Mouse (Mus musculus) forebrain, embryonic 15.5 days (tissue): Measurements from ENCODE around the gene Cpm. TPM values are rescaled to one million over a fixed set of nuclear protein-coding genes. Genes with fewer than 3 reads are reported as not detected.
"Not testable (repeated sequence)": the region's sequence is repeated elsewhere in the genome, so short reads cannot be mapped to it uniquely, and the experiment has no call there.

ENCODE experiments used
- ATAC-seq: fragments of 200-750 bp; cut with Nextera tagmentation; replicated peaks from 2 replicates; pipeline ENCODE4 v1.8.0; 2017; ENCODE audit warnings: mild to moderate bottlenecking, moderate TSS enrichment, moderate library complexity
- H3K27ac ChIP-seq: fragments of 300-500 bp; sonication (generic); replicated peaks from 2 replicates; pipeline ENCODE4 v1.5.1; 2015; ENCODE audit warnings: mild to moderate bottlenecking, inconsistent platforms
- H3K27me3 ChIP-seq: fragments of 300-500 bp; sonication (generic); 2 replicates; pipeline ENCODE4 v1.6.1; 2015; ENCODE audit warnings: inconsistent platforms
- H3K36me3 ChIP-seq: fragments of 300-500 bp; sonication (generic); 2 replicates; pipeline ENCODE4 v1.6.1; 2015; ENCODE audit warnings: mild to moderate bottlenecking, inconsistent platforms
- H3K4me1 ChIP-seq: fragments of 300-500 bp; sonication (generic); 2 replicates; pipeline ENCODE4 v1.6.1; 2015; ENCODE audit warnings: inconsistent platforms
- H3K4me2 ChIP-seq: fragments of 300-500 bp; sonication (generic); replicated peaks from 2 replicates; pipeline ENCODE4 v1.6.1; 2015; ENCODE audit warnings: mild to moderate bottlenecking, inconsistent platforms
- H3K4me3 ChIP-seq: fragments of 300-500 bp; sonication (generic); 2 replicates; pipeline ENCODE4 v1.5.1; 2015; ENCODE audit warnings: mild to moderate bottlenecking, inconsistent platforms
- H3K9ac ChIP-seq: fragments of 300-500 bp; sonication (generic); replicated peaks from 2 replicates; pipeline ENCODE4 v1.6.1; 2015; ENCODE audit warnings: mild to moderate bottlenecking, inconsistent platforms
- H3K9me3 ChIP-seq: fragments of 300-500 bp; sonication (generic); 2 replicates; pipeline ENCODE4 v1.6.1; 2016; ENCODE audit warnings: inconsistent platforms
- WGBS: fragments of 180-500 bp; shearing (Covaris S2); methylation state at CpG from one replicate; pipeline ENCODE4 v1.1.7; 2015; ENCODE audit warnings: mixed read lengths; 5-methylcytosine and 5-hydroxymethylcytosine counted together
- polyA plus RNA-seq: library from polyadenylated mRNA; unstranded; fragments of >200 nt; fragmentation: Nextera tagmentation; extraction: Ambion mirVana; gene quantifications from 2 replicates; pipeline ENCODE4 v1.2.1, GENCODE M21; 2015

Gene Cpm
- polyA plus RNA-seq, 1 experiment from 2014 or later: 4.0 TPM

DNA sequence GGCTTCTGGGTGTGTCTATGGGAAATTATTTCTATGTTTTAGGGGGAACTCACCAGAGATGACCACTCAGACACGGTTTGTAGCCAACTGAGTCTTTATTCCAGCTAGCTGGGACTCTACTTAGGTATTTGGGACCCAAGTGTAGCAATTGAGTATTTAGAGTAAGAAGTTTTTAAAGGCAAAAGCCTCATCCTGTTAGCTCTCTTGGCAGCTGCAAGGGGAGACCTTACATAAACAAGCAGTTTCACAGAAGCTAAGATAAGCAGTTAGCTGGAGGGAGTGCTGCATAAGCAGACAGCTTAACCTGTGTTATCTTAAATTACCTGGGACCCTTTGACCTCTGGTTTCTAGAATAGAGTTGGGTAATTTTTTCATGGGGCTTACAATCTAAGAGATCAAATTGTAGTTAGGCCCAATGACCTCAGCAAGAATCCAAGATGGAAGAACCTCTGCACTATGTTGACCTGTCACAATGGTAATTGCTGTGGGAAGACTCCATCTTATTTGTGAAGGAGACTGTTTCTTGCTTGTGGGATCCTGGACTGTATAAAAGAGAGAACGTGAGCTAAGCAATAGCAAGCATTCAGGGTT is 18.4 kb upstream of the Cpm start:
- Histone ChIP-seq H3K4me2 (no peak overlapping the region), H3K27ac (no peak overlapping the region), H3K27me3 (no peaks in the 10 kb centered on the region), H3K9ac (no peak overlapping the region), H3K36me3 (no peaks in the 10 kb centered on the region), H3K4me1 (no peaks in the 10 kb centered on the region), H3K4me3 (no peak overlapping the region), H3K9me3 (no peaks in the 10 kb centered on the region)
- ATAC-seq: no peak
- 85% methylated on average over 2 of the region's 2 CpGs for WGBS

- Histone ChIP-seq H3K4me2 (no peak overlapping the region), H3K36me3 (no peaks in the 10 kb centered on the region), H3K9ac (no peak overlapping the region), H3K4me3 (no peak overlapping the region), H3K27me3 (no peaks in the 10 kb centered on the region), H3K4me1 (no peaks in the 10 kb centered on the region), H3K9me3 (no peaks in the 10 kb centered on the region), H3K27ac (no peak overlapping the region)
- no peak for ATAC-seq
- WGBS: 95% methylated on average over 2 of the region's 2 CpGs
Measured at GRCm38 (mm10) chr10:117611503-117611902, 17.8 kb upstream of the Cpm start.

DNA sequence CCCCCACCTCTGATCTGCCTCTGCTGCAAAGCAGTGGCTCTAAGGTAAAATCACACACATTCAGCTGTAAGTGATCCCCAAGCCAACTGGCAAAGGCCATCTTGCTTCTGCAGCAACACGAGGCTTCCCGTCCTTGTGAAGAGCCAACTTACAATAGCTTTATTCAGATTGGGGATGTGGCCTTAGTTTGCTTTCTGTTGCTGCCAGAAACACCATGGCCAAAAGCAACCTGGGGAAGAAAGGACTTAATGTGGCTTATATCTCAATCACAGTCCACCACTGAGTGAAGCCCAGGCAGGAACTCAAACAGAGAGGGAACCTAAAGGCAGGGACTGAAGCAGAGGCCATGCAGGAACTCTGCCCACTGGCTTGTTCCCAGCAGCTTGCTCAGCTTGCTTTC is 17.3 kb upstream of the Cpm start:
- no peaks in the 10 kb centered on the region for H3K27me3 ChIP-seq
- no peaks in the 10 kb centered on the region for H3K36me3 ChIP-seq
- H3K4me2 ChIP-seq: no peak overlapping the region
- no peak overlapping the region for H3K9ac ChIP-seq
- no peak overlapping the region for H3K27ac ChIP-seq
- 55% methylated on average over 2 of the region's 2 CpGs for WGBS
- no peaks in the 10 kb centered on the region for H3K9me3 ChIP-seq
- ATAC-seq: no peak
- no peak overlapping the region for H3K4me3 ChIP-seq
- no peaks in the 10 kb centered on the region for H3K4me1 ChIP-seq

DNA sequence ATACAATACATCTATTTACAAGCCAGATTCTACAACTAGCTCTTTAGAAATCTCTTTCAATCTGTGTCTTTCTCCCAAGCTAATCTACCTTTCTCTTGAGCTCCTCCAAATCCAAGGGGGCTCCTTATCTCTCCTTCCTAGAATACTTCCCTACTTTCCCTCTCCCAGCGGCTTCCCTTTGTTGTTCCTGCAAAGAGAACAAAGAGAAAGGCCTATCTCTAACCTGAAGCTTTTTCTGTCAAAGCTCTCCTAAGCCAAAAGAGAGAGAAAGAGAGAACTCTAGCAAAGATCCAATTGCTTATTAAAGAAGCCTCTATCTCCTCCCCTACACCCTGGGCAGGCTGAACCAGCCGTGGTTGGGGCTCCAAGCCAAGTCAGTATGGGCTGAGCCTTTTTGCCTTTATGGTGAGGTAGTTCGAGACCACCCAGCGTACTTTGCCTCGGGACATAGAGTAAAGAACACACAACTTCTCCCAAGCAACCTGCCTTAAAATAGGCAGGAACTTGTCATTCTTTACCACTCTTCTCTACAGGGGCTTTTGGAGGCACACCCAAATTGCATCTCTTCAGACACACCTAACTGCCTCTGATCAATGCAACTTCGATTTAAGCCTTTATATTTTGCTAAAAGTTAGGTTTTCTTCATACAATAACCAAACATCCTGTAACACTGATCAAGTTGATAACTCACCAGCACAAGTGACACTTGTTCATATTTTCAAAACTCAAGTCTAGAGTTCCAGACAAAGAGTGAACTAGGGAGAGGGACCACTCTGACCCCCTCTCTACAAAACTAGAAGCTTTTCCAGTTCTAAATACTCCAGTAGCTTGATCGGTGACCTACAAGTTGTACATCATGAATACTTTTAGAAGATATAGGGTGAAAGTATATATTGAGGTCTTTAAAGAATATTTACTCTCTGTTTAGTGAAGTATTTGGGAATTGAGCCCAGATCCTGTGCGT is 16.4 kb upstream of the Cpm start:
- no peaks in the 10 kb centered on the region for H3K9me3 ChIP-seq
- H3K36me3 ChIP-seq: no peaks in the 10 kb centered on the region
- H3K4me3 ChIP-seq: no peak overlapping the region
- 73% methylated on average over 8 of the region's 8 CpGs for WGBS
- no peak overlapping the region for H3K9ac ChIP-seq
- H3K4me1 ChIP-seq: no peaks in the 10 kb centered on the region
- no peaks in the 10 kb centered on the region for H3K27me3 ChIP-seq
- no peak overlapping the region for H3K4me2 ChIP-seq
- H3K27ac ChIP-seq: no peak overlapping the region
- no peak for ATAC-seq

DNA sequence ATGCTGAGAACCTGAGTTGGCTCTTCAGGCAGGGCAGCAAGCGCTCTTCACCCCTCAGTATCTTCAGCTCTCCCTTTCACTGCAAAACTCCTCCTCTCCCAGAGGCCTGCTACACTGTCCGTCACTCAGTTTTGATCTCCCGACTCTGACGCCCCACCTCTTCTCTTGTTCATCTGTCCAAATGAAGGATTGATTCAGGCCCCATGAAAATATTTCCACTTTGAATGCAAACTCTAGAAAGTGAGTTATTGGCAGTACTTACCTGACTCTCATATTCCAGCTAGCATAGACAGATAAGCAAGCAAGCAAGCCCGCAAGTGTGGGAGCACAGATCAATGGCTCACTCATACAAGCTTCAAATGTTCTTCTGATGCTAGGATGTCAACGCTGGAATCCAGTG is 15.3 kb upstream of the Cpm start:
- H3K4me2 ChIP-seq: no peak overlapping the region
- ATAC-seq: no peak
- WGBS: 85% methylated on average over 6 of the region's 6 CpGs

GRCm38 (mm10) chr10:117614387-117614786 is 14.9 kb upstream of the Cpm start:
- ATAC-seq: no peak
- WGBS: 76% methylated on average over 3 of the region's 3 CpGs

More for the DNA sequence above, 15.3 kb upstream of the Cpm start:
- Histone ChIP-seq H3K9ac (no peak overlapping the region), H3K4me3 (no peak overlapping the region), H3K27me3 (no peaks in the 10 kb centered on the region), H3K9me3 (no peaks in the 10 kb centered on the region), H3K36me3 (no peaks in the 10 kb centered on the region), H3K27ac (no peak overlapping the region), H3K4me1 (no peaks in the 10 kb centered on the region)

GRCm38 (mm10) chr10:117615239-117615638 is 14.1 kb upstream of the Cpm start:
- WGBS: 93% methylated on average over 8 of the region's 8 CpGs
- Histone ChIP-seq H3K27ac (no peak overlapping the region), H3K9me3 (no peaks in the 10 kb centered on the region), H3K4me2 (no peak overlapping the region), H3K27me3 (no peaks in the 10 kb centered on the region), H3K36me3 (no peaks in the 10 kb centered on the region), H3K9ac (no peak overlapping the region), H3K4me3 (no peak overlapping the region), H3K4me1 (no peaks in the 10 kb centered on the region)
- no peak for ATAC-seq

More at GRCm38 (mm10) chr10:117614387-117614786, 14.9 kb upstream of the Cpm start:
- H3K27me3 ChIP-seq: no peaks in the 10 kb centered on the region
- H3K4me1 ChIP-seq: no peaks in the 10 kb centered on the region
- no peaks in the 10 kb centered on the region for H3K9me3 ChIP-seq
- H3K9ac ChIP-seq: no peak overlapping the region
- H3K27ac ChIP-seq: no peak overlapping the region
- H3K4me2 ChIP-seq: no peak overlapping the region
- no peak overlapping the region for H3K4me3 ChIP-seq
- no peaks in the 10 kb centered on the region for H3K36me3 ChIP-seq

- Histone ChIP-seq H3K9ac (no peak overlapping the region), H3K4me3 (no peak overlapping the region), H3K4me1 (no peaks in the 10 kb centered on the region), H3K27me3 (no peaks in the 10 kb centered on the region), H3K9me3 (no peaks in the 10 kb centered on the region), H3K36me3 (no peaks in the 10 kb centered on the region), H3K4me2 (no peak overlapping the region), H3K27ac (no peak overlapping the region)
- 79% methylated on average over 4 of the region's 4 CpGs for WGBS
- no peak for ATAC-seq
Measured at GRCm38 (mm10) chr10:117615746-117616145, 13.6 kb upstream of the Cpm start.

DNA sequence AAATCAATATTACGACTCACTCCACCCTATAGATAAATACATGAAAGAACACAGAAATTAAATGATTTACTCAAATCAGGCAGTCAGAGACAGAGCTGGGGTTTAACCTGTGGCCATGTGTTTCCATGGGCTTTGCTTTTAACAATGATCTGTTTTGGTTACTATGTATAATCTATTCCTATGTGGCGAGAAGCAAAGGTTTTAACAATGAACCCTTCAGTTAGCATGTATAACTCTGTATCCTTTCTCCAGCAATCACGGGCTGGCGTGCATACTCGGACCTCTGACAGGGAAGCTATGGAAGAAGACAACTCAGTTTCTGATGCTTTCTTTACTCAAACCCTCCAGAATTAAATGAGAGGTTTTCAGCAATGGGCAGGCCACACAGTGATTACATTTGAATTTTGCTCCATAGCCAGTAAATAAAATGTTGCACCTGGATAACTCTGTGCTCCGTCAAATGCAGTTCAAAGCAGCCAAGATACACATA is 13.1 kb upstream of the Cpm start:
- Histone ChIP-seq H3K9me3 (no peaks in the 10 kb centered on the region), H3K27ac (no peak overlapping the region), H3K4me1 (no peaks in the 10 kb centered on the region), H3K27me3 (no peaks in the 10 kb centered on the region), H3K36me3 (no peaks in the 10 kb centered on the region), H3K4me2 (no peak overlapping the region), H3K9ac (no peak overlapping the region), H3K4me3 (no peak overlapping the region)
- 90% methylated on average over 6 of the region's 6 CpGs for WGBS
- no peak for ATAC-seq

GRCm38 (mm10) chr10:117616765-117617164 is 12.5 kb upstream of the Cpm start:
- not testable (repeated sequence) for ATAC-seq, H3K4me2 ChIP-seq
- 86% methylated on average over 4 of the region's 4 CpGs for WGBS

GRCm38 (mm10) chr10:117617568-117618345 is 11.5 kb upstream of the Cpm start:
- no peak overlapping the region for H3K27ac ChIP-seq
- no peak overlapping the region for H3K9ac ChIP-seq
- whole genome bisulfite sequencing: 94% methylated on average over 3 of the region's 3 CpGs

More at GRCm38 (mm10) chr10:117616765-117617164, 12.5 kb upstream of the Cpm start:
- H3K4me1 ChIP-seq, H3K9ac ChIP-seq, H3K9me3 ChIP-seq, H3K36me3 ChIP-seq, H3K27me3 ChIP-seq, H3K27ac ChIP-seq, H3K4me3 ChIP-seq: not testable (repeated sequence)

More at GRCm38 (mm10) chr10:117617568-117618345, 11.5 kb upstream of the Cpm start:
- Histone ChIP-seq H3K27me3 (no peaks in the 10 kb centered on the region), H3K4me1 (no peaks in the 10 kb centered on the region), H3K36me3 (no peaks in the 10 kb centered on the region), H3K4me2 (no peak overlapping the region), H3K9me3 (no peaks in the 10 kb centered on the region), H3K4me3 (no peak overlapping the region)
- no peak for ATAC-seq
